Comparison of ENCODE assay signal across 8 mouse cellular contexts in the genomic region with DNA sequence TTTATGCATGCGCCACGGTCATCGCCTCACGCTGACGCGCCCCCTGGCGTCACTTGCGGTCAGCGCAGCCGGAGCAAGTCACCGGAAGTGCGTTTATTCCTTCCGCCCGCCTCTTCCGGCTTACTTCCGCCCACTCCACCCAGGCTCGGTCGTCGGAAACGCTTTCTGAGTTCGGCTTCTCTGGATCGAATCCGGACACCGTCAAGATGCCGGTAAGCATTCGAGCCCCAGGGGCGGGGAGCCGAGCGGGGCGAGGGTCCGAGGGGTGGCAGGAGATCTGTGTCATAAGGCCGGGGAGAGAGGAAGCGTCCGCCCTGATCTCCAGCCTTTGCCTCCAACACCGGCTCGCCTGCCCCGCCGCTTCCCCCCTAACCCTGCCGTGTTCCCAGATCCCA. TPM values are rescaled to one million over a fixed set of nuclear protein-coding genes. Genes with fewer than 3 reads are reported as not detected.
DNase-seq lines count a peak whose midpoint lies in the region; ATAC-seq lines count a peak whose summit lies in the region.

A gene (plus strand): TSS at position 93 of the 395 bp plus-strand sequence.

- H3K27ac ChIP-seq in heart, embryonic 10.5 days: peak within 1 kb of the TSS; percentile 90
- peak within 1 kb of the TSS; percentile 82 for H3K27ac ChIP-seq in kidney, embryonic 15.5 days

- peak within 1 kb of the TSS; percentile 88 for H3K9ac ChIP-seq in kidney, embryonic 15.5 days

- peak; percentile 97 for ATAC-seq in erythroblast, adult 5-6 weeks (replicated peaks; ENCODE audit: low FRiP score, poor library complexity, severe bottlenecking)
- peak; percentile 88 for ATAC-seq in kidney, embryonic 15.5 days (replicated peaks; ENCODE audit: low FRiP score)
- ATAC-seq in monocyte, adult 5-6 weeks (replicated peaks; ENCODE audit: insufficient number of reproducible peaks, low FRiP score, low TSS enrichment, poor library complexity, severe bottlenecking): peak; percentile 91

- H3K4me1 ChIP-seq in heart, embryonic 10.5 days: peaks cover 9% of the 10 kb centered on the region
- H3K4me1 ChIP-seq in kidney, embryonic 15.5 days: peaks cover 17% of the 10 kb centered on the region

- H3K27me3 ChIP-seq in heart, embryonic 10.5 days (ENCODE audit: insufficient read depth, poor library complexity, severe bottlenecking): no peaks in the 10 kb centered on the region
- no peaks in the 10 kb centered on the region for H3K27me3 ChIP-seq in kidney, embryonic 15.5 days

- H3K4me2 ChIP-seq in kidney, embryonic 15.5 days: peak within 1 kb of the TSS; percentile 74

- peak; percentile 94 to 95 for DNase-seq in B cell, adult 2 months
- peak; percentile 97 for DNase-seq in brain, adult 2 months (ENCODE audit: low read depth, low spot score)
- DNase-seq in heart, embryonic 10.5 days (ENCODE audit: low spot score): peak; percentile 90
- DNase-seq in liver: peak; percentile 95
- DNase-seq in spleen, postnatal 4 days (ENCODE audit: low spot score in 2 of 2): peak; percentile 93 to 98

- peak within 1 kb of the TSS; percentile 96 for H3K4me3 ChIP-seq in heart, embryonic 10.5 days
- H3K4me3 ChIP-seq in kidney, embryonic 15.5 days (replicated peaks): peak within 1 kb of the TSS; percentile 93

- under 1% methylated on average over 39 of the region's 39 CpGs for WGBS in heart, embryonic 10.5 days
- WGBS in kidney, embryonic 15.5 days: under 1% methylated on average over 39 of the region's 39 CpGs

- no peaks in the 10 kb centered on the region for H3K9me3 ChIP-seq in heart, embryonic 10.5 days
- no peaks in the 10 kb centered on the region for H3K9me3 ChIP-seq in kidney, embryonic 15.5 days (replicated peaks)

- peaks cover 14% of the 10 kb centered on the region for H3K36me3 ChIP-seq in heart, embryonic 10.5 days
- peaks cover 12% of the 10 kb centered on the region for H3K36me3 ChIP-seq in kidney, embryonic 15.5 days

RNA-seq across cellular contexts. Expression of the gene that starts here (rescaled TPM):
- total RNA-seq in erythroblast, adult 5-6 weeks (2015; ENCODE audit: low replicate concordance): 98.4 and 108 TPM in 2 replicates
- total RNA-seq in erythroblast, adult 5-6 weeks (2017; ENCODE audit: low replicate concordance): 220 and 303 TPM in 2 replicates
- 82.8 and 108 TPM in 2 replicates for polyA plus RNA-seq in heart, embryonic 10.5 days (2016; fragmentation: Nextera tagmentation; extraction: Ambion mirVana)
- 131 and 169 TPM in 2 replicates for polyA plus RNA-seq in kidney, embryonic 15.5 days (2015; fragmentation: Nextera tagmentation; extraction: Ambion mirVana)
- total RNA-seq in monocyte, adult 5-6 weeks (2017): 945 to 1,364 TPM (median 1,320 TPM) in 3 replicates

Comparison
In these comparisons a context has a peak if more than half of its experiments do, and no peak if none do; other contexts are left out.
1. Peak in every context shown above with its lines: DNase-seq, ATAC-seq, H3K4me3 ChIP-seq and H3K27ac ChIP-seq.